Mouse (Mus musculus): ENCODE data around the gene Tma7. TPM values are rescaled to one million over a fixed set of nuclear protein-coding genes. Genes with fewer than 3 reads are reported as not detected.

Tma7 gene
- polyA plus RNA-seq, 1 experiment = 203 TPM

GRCm38 (mm10) chr9:109110240-109110639 lies 27.9 kb upstream of the Tma7 start:
- no peak for TF ChIP-seq CTCF (IDR thresholded peaks at IDR 0.05; ENCODE audit: low read depth, low read length)
- TF ChIP-seq EP300 (IDR thresholded peaks at IDR 0.05; ENCODE audit: insufficient read depth, low read depth, low read length) = no peak
- no peak for TF ChIP-seq POLR2A (IDR thresholded peaks at IDR 0.05; ENCODE audit: insufficient read depth, low read length)
- Histone ChIP-seq H3K4me1 (ENCODE audit: control insufficient read depth, insufficient read depth, low read length) (no peaks in the 10 kb centered on the region), H3K9me3 (replicated peaks; ENCODE audit: control insufficient read depth, insufficient read depth, low read length, poor library complexity, severe bottlenecking) (peaks cover 6% of the 10 kb centered on the region; the same call in 1 of the 2 replicates), H3K36me3 (ENCODE audit: control insufficient read depth, insufficient read depth, low read length, poor library complexity, severe bottlenecking) (peaks cover 13% of the 10 kb centered on the region; the same call in 1 of the 2 replicates), H3K27ac (ENCODE audit: insufficient read depth, low read length) (no peak overlapping the region), H3K27me3 (ENCODE audit: control insufficient read depth, insufficient read depth, low read length, poor library complexity, severe bottlenecking) (no peaks in the 10 kb centered on the region), H3K9ac (ENCODE audit: low read depth, poor library complexity, severe bottlenecking) (no peak overlapping the region), H3K4me3 (ENCODE audit: low read depth, low read length) (no peak overlapping the region)

- H3K27ac ChIP-seq (ENCODE audit: insufficient read depth, low read length) = no peak overlapping the region
- TF ChIP-seq POLR2A (IDR thresholded peaks at IDR 0.05; ENCODE audit: insufficient read depth, low read length) (no peak), EP300 (IDR thresholded peaks at IDR 0.05; ENCODE audit: insufficient read depth, low read depth, low read length) (no peak), CTCF (IDR thresholded peaks at IDR 0.05; ENCODE audit: low read depth, low read length) (no peak)
- H3K4me3 ChIP-seq (ENCODE audit: low read depth, low read length) = no peak overlapping the region
- no peaks in the 10 kb centered on the region for H3K4me1 ChIP-seq (ENCODE audit: control insufficient read depth, insufficient read depth, low read length)
- no peaks in the 10 kb centered on the region for H3K27me3 ChIP-seq (ENCODE audit: control insufficient read depth, insufficient read depth, low read length, poor library complexity, severe bottlenecking)
- no peak overlapping the region for H3K9ac ChIP-seq (ENCODE audit: low read depth, poor library complexity, severe bottlenecking)
- peaks cover 6% of the 10 kb centered on the region; the same call in 1 of the 2 replicates for H3K9me3 ChIP-seq (replicated peaks; ENCODE audit: control insufficient read depth, insufficient read depth, low read length, poor library complexity, severe bottlenecking)
- 0 out of 2 replicates have a peak, but pooled peaks cover 3% of the 10 kb centered on the region for H3K36me3 ChIP-seq (ENCODE audit: control insufficient read depth, insufficient read depth, low read length, poor library complexity, severe bottlenecking)
Observed at GRCm38 (mm10) chr9:109107341-109107740, 25.0 kb upstream of the Tma7 start.

- Histone ChIP-seq H3K27ac (ENCODE audit: insufficient read depth, low read length) (no peak overlapping the region), H3K27me3 (ENCODE audit: control insufficient read depth, insufficient read depth, low read length, poor library complexity, severe bottlenecking) (no peaks in the 10 kb centered on the region), H3K9ac (ENCODE audit: low read depth, poor library complexity, severe bottlenecking) (no peak overlapping the region), H3K9me3 (replicated peaks; ENCODE audit: control insufficient read depth, insufficient read depth, low read length, poor library complexity, severe bottlenecking) (peaks cover 6% of the 10 kb centered on the region; the same call in 1 of the 2 replicates), H3K4me3 (ENCODE audit: low read depth, low read length) (no peak overlapping the region), H3K36me3 (ENCODE audit: control insufficient read depth, insufficient read depth, low read length, poor library complexity, severe bottlenecking) (0 out of 2 replicates have a peak, but pooled peaks cover 3% of the 10 kb centered on the region), H3K4me1 (ENCODE audit: control insufficient read depth, insufficient read depth, low read length) (no peaks in the 10 kb centered on the region)
- TF ChIP-seq POLR2A (IDR thresholded peaks at IDR 0.05; ENCODE audit: insufficient read depth, low read length) = no peak
- no peak for TF ChIP-seq CTCF (IDR thresholded peaks at IDR 0.05; ENCODE audit: low read depth, low read length)
- TF ChIP-seq EP300 (IDR thresholded peaks at IDR 0.05; ENCODE audit: insufficient read depth, low read depth, low read length) = no peak
Observed at GRCm38 (mm10) chr9:109105648-109106047, 23.3 kb upstream of the Tma7 start.

GRCm38 (mm10) chr9:109105011-109105410 lies 22.6 kb upstream of the Tma7 start:
- no peak overlapping the region for H3K27ac ChIP-seq (ENCODE audit: insufficient read depth, low read length)
- peaks cover 6% of the 10 kb centered on the region; the same call in 1 of the 2 replicates for H3K9me3 ChIP-seq (replicated peaks; ENCODE audit: control insufficient read depth, insufficient read depth, low read length, poor library complexity, severe bottlenecking)
- H3K9ac ChIP-seq (ENCODE audit: low read depth, poor library complexity, severe bottlenecking) = no peak overlapping the region
- no peaks in the 10 kb centered on the region for H3K27me3 ChIP-seq (ENCODE audit: control insufficient read depth, insufficient read depth, low read length, poor library complexity, severe bottlenecking)
- H3K36me3 ChIP-seq (ENCODE audit: control insufficient read depth, insufficient read depth, low read length, poor library complexity, severe bottlenecking) = 0 out of 2 replicates have a peak, but pooled peaks cover 3% of the 10 kb centered on the region
- H3K4me1 ChIP-seq (ENCODE audit: control insufficient read depth, insufficient read depth, low read length) = no peaks in the 10 kb centered on the region
- H3K4me3 ChIP-seq (ENCODE audit: low read depth, low read length) = no peak overlapping the region
- TF ChIP-seq EP300 (IDR thresholded peaks at IDR 0.05; ENCODE audit: insufficient read depth, low read depth, low read length) = no peak
- TF ChIP-seq POLR2A (IDR thresholded peaks at IDR 0.05; ENCODE audit: insufficient read depth, low read length) = no peak
- TF ChIP-seq CTCF (IDR thresholded peaks at IDR 0.05; ENCODE audit: low read depth, low read length) = no peak

GRCm38 (mm10) chr9:109104083-109104482 lies 21.7 kb upstream of the Tma7 start:
- H3K27ac ChIP-seq (ENCODE audit: insufficient read depth, low read length) = no peak overlapping the region
- H3K9ac ChIP-seq (ENCODE audit: low read depth, poor library complexity, severe bottlenecking) = no peak overlapping the region
- H3K27me3 ChIP-seq (ENCODE audit: control insufficient read depth, insufficient read depth, low read length, poor library complexity, severe bottlenecking) = no peaks in the 10 kb centered on the region
- H3K9me3 ChIP-seq (replicated peaks; ENCODE audit: control insufficient read depth, insufficient read depth, low read length, poor library complexity, severe bottlenecking) = no peaks in the 10 kb centered on the region
- TF ChIP-seq CTCF (IDR thresholded peaks at IDR 0.05; ENCODE audit: low read depth, low read length) (no peak), POLR2A (IDR thresholded peaks at IDR 0.05; ENCODE audit: insufficient read depth, low read length) (no peak), EP300 (IDR thresholded peaks at IDR 0.05; ENCODE audit: insufficient read depth, low read depth, low read length) (no peak)
- H3K4me3 ChIP-seq (ENCODE audit: low read depth, low read length) = no peak overlapping the region
- no peaks in the 10 kb centered on the region for H3K36me3 ChIP-seq (ENCODE audit: control insufficient read depth, insufficient read depth, low read length, poor library complexity, severe bottlenecking)
- no peaks in the 10 kb centered on the region for H3K4me1 ChIP-seq (ENCODE audit: control insufficient read depth, insufficient read depth, low read length)

- Histone ChIP-seq H3K9ac (ENCODE audit: low read depth, poor library complexity, severe bottlenecking) (no peak overlapping the region), H3K9me3 (replicated peaks; ENCODE audit: control insufficient read depth, insufficient read depth, low read length, poor library complexity, severe bottlenecking) (no peaks in the 10 kb centered on the region), H3K36me3 (ENCODE audit: control insufficient read depth, insufficient read depth, low read length, poor library complexity, severe bottlenecking) (no peaks in the 10 kb centered on the region), H3K27ac (ENCODE audit: insufficient read depth, low read length) (no peak overlapping the region), H3K4me1 (ENCODE audit: control insufficient read depth, insufficient read depth, low read length) (no peaks in the 10 kb centered on the region), H3K27me3 (ENCODE audit: control insufficient read depth, insufficient read depth, low read length, poor library complexity, severe bottlenecking) (no peaks in the 10 kb centered on the region), H3K4me3 (ENCODE audit: low read depth, low read length) (no peak overlapping the region)
- TF ChIP-seq EP300 (IDR thresholded peaks at IDR 0.05; ENCODE audit: insufficient read depth, low read depth, low read length) (no peak), POLR2A (IDR thresholded peaks at IDR 0.05; ENCODE audit: insufficient read depth, low read length) (no peak), CTCF (IDR thresholded peaks at IDR 0.05; ENCODE audit: low read depth, low read length) (no peak)
Observed at GRCm38 (mm10) chr9:109103250-109103649, 20.9 kb upstream of the Tma7 start.

Data from ES-Bruce4 (cell line).